ENCODE assay signal across 1 mouse cellular context in genomic region chrX:136127038-136127743, GRCm38 (mm10).
TF ChIP-seq lines count a peak whose summit lies in the region.

No protein-coding gene starts in this region.

TF ChIP-seq in MEL, 35 proteins besides CTCF, POLR2A, EP300 and RAD21:
- no peak for TF ChIP-seq SIN3A (IDR thresholded peaks at IDR 0.05; ENCODE audit: low read length)
- peak; percentile 5; the same call in 1 of the 2 replicates for TF ChIP-seq ZC3H11A (IDR thresholded peaks at IDR 0.05; ENCODE audit: low read depth, low read length)
- no peak for TF ChIP-seq UBTF (IDR thresholded peaks at IDR 0.05; ENCODE audit: borderline replicate concordance, insufficient read depth, low read depth, low read length)
- TF ChIP-seq ETS1 (IDR thresholded peaks at IDR 0.05; ENCODE audit: low read depth, low read length) = 0 out of 2 replicates have a peak, but pooled peaks have one; percentile 34
- no peak for TF ChIP-seq NELFE (IDR thresholded peaks at IDR 0.05; ENCODE audit: low read depth, low read length)
- TF ChIP-seq HCFC1 (IDR thresholded peaks at IDR 0.05; ENCODE audit: low read depth, low read length) = no peak
- peak; percentile 55 for TF ChIP-seq SMC3 (IDR thresholded peaks at IDR 0.05; ENCODE audit: low read depth, low read length)
- TF ChIP-seq KAT2A (conservative IDR thresholded peaks at IDR 0.05; ENCODE audit: low read depth, low read length) = no peak
